Mouse (Mus musculus) stomach, adult 2 months (tissue): ENCODE data around the gene Zfp938. TPM values are rescaled to one million over a fixed set of nuclear protein-coding genes. Genes with fewer than 3 reads are reported as not detected.

ENCODE experiments used
- polyA plus RNA-seq: library from polyadenylated mRNA; depleted of rRNA; stranded (reverse); fragments of >200 nt; gene quantifications from 2 replicates; pipeline ENCODE4 v1.2.3, GENCODE M21; 2012; rRNA removed

Zfp938 gene
- polyA plus RNA-seq, result 0.03 TPM in 1 of 2 replicates, not detected in the other

DNA sequence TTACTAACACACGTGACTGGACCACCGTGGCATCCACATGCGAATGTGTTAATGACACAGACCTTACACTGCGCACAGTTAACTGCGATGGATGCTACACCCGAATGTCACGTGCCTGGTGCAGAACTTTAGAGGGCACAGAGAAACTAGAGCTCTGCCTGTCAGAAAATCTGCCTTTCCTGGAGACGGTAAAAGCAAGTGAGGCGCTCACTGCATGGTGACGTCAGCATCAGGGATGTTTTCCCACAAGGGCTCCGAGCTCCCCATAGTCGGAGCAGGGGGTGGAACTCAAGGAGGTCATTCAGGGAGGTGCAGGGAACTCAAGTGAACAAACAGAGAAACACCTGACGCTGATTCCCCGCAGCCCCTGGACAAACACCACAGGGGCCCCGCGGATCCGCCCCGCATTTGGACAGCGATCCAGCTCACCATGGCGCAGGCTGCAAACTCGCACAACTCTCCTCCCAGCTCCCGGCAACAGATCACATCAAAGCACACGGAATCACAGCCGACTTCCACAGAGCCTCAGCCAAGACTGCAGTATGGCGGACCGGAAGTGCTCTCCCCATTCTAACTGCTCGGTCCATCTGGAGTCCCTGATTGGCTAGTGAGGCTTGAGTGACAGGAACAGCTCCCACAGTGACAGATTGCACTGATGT lies at the start of gene Zfp938:
Gene Zfp938, minus strand, starts transcription at position 539 of the 659 bp plus-strand sequence.

Other genes with a start within 250 kb of the Zfp938 start
- gene Zfp873, start 193.2 kb downstream of the Zfp938 start, polyA plus RNA-seq, result 0.03 and 0.05 TPM in 2 replicates
- not detected in 2 replicates for gene BC024063, start 157.9 kb downstream of the Zfp938 start, polyA plus RNA-seq
- gene AU041133, start 113.3 kb downstream of the Zfp938 start, polyA plus RNA-seq, result 0.02 TPM in 1 of 2 replicates, not detected in the other
- gene 4932415D10Rik, start 75.3 kb upstream of the Zfp938 start, polyA plus RNA-seq, result not detected in 2 replicates
- gene Gm4924, start 113.0 kb upstream of the Zfp938 start, polyA plus RNA-seq, result not detected in 2 replicates